Mouse (Mus musculus) megakaryocyte, embryonic 14.5 days (primary cell): ENCODE measurements around the gene Spata25.

ENCODE experiments used
- FLI1 ChIP-seq: IDR thresholded peaks from 2 replicates; pipeline ENCODE4 v1.6.1; 2012; ENCODE audit warnings: low read length, inconsistent platforms, mixed read lengths
- GATA1 ChIP-seq: IDR thresholded peaks from 3 replicates; pipeline ENCODE4 v1.6.1; 2012; ENCODE audit warnings: mixed read lengths, low read length, inconsistent platforms, borderline replicate concordance

GRCm38 (mm10) chr2:164823181-164823585, 5.2 kb downstream of the Spata25 start:
- no peak for TF ChIP-seq GATA1
- TF ChIP-seq FLI1: no peak
